Mouse (Mus musculus): ENCODE data around the gene Pard3b.

DNA sequence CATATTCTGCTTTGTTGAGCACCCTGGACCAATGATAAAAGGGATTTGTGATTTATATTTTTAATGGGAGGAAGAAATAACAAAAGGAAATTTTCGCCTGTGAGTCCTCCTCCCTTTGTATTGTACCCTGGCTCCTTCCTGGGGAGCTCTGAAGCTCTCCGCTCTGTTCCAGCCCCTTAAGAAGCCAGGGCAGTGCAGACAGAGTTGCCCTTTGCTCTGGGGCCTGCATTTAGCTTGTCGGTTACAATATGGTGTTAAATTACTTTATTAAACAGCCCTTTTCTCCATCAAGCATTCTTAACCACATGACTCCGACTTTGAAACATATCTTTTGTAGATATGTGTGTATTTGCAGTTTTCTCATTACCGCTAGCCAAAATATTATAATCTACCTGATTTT, 379.7 kb downstream of the Pard3b start:
- no peak for TF ChIP-seq TBP (conservative IDR thresholded peaks at IDR 0.05; ENCODE audit: low read depth, low read length)
- TF ChIP-seq ZMIZ1 (IDR thresholded peaks at IDR 0.05; ENCODE audit: low read depth, low read length): no peak
- TF ChIP-seq POLR2A (IDR thresholded peaks at IDR 0.05; ENCODE audit: low read depth, low read length): no peak
- no peak for TF ChIP-seq EP300 (IDR thresholded peaks at IDR 0.05; ENCODE audit: low read length)
- no peak for TF ChIP-seq CTCF (conservative IDR thresholded peaks at IDR 0.05 in 1 of 2, IDR thresholded peaks at IDR 0.05 in 1 of 2; ENCODE audit: low read depth in 2 of 2, low read length in 2 of 2)
- no peak for TF ChIP-seq USF2 (conservative IDR thresholded peaks at IDR 0.05; ENCODE audit: low read depth, low read length)
- no peak for TF ChIP-seq ZNF384 (IDR thresholded peaks at IDR 0.05; ENCODE audit: low read depth, low read length)
- no peak for TF ChIP-seq ZKSCAN1 (IDR thresholded peaks at IDR 0.05; ENCODE audit: borderline replicate concordance, low read depth, low read length)
- TF ChIP-seq POLR2AphosphoS2 (IDR thresholded peaks at IDR 0.05; ENCODE audit: low read depth, low read length): no peak
